ENCODE assay signal across 14 mouse cellular contexts in the genomic region with DNA sequence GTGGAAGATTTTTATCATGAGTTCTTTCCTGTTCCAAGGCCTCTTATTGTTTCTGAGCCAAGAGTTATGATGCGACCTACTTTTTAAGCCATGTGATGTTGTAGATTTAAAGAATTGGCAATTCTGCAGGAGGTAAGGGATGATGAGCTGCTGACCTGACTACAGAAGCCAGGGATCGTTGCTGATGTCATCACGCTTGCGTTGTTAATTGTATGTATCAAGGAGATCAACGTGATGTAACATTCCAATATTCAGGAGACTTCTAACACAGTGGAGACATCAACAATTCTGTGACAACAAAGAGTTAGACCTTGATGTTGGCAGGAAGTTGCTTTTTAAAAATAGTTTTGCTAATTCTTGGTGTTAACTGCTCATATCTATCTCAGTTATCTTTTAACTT.
"Had no signal": no experiment of that assay in that cellular context is flagged by ENCODE, and none has a peak within 500 bp of the region (broad histone marks: within the 10 kb centered on the region; RNA-seq: fewer than 3 reads in every experiment).

No protein-coding gene starts in this region.

- DNase-seq: kidney, adult 8-10 months; kidney, postnatal 10 days; kidney, postnatal 4 days; left cerebral cortex, postnatal 4 days; liver, postnatal 0 days; lung, embryonic 14.5 days; thymus, adult 18-20 months; thymus, postnatal 25 days had no signal

- H3K27me3 ChIP-seq: kidney, embryonic 15.5 days; limb, embryonic 12.5 days; limb, embryonic 15.5 days; midbrain, embryonic 13.5 days had no signal

- H3K4me1 ChIP-seq: kidney, embryonic 15.5 days; limb, embryonic 12.5 days; limb, embryonic 15.5 days; midbrain, embryonic 13.5 days had no signal

- H3K27ac ChIP-seq: kidney, embryonic 15.5 days; limb, embryonic 12.5 days; limb, embryonic 15.5 days; liver, embryonic 14.5 days; macrophage; midbrain, embryonic 13.5 days had no signal

- H3K4me3 ChIP-seq: kidney, embryonic 15.5 days; limb, embryonic 12.5 days; limb, embryonic 15.5 days; midbrain, embryonic 13.5 days had no signal

- H3K36me3 ChIP-seq: kidney, embryonic 15.5 days; limb, embryonic 12.5 days; limb, embryonic 15.5 days; midbrain, embryonic 13.5 days had no signal
